Mouse (Mus musculus) T-helper 17 cell (primary cell): ENCODE measurements at regions not wholly inside any gene's neighbourhood (a gene's known extent, or its start where the extent isn't known, plus 50 kb on each side); places are given as distances from the start of the nearest gene placed in this dataset.
"Not testable (repeated sequence)": the region's sequence is repeated elsewhere in the genome, so short reads cannot be mapped to it uniquely, and the experiment has no call there.

Experiments used
- in situ Hi-C, 2 experiments: fragments of 300-600 bp; cut with MboI, MseI; formaldehyde crosslinking; loops; 1 replicate in 1 of 2; 2 replicates in 1 of 2; pipeline ENCODE4 v1.15.1; 2025; ENCODE audit warnings: high pct_unique_total_duplicates in 2 of 2

GRCm38 (mm10) chr13:61805300-61805699 lies 235.4 kb upstream of the Cts3 start:
- in situ Hi-C loops: loop anchor here (5.0 to 25.0 kb wide), 2 partner anchors 212 to 1032 kb away; no protein-coding TSS in a partner anchor

GRCm38 (mm10) chr13:61804168-61804874 lies 234.4 kb upstream of the Cts3 start:
- in situ Hi-C loops: loop anchor here in 1 of 2 experiments (5.0 to 25.0 kb wide), 2 partner anchors 753 to 1033 kb away; partner anchors contain the start of gene Zfp935

- in situ Hi-C loops: loop anchor here in 1 of 2 experiments (5.0 to 25.0 kb wide), 2 partner anchors 754 to 1034 kb away; partner anchors contain the start of gene Zfp935
These were observed 233.8 kb upstream of the Cts3 start for GRCm38 (mm10) chr13:61803763-61804162.

GRCm38 (mm10) chr13:61763457-61763856 lies 193.5 kb upstream of the Cts3 start:
- in situ Hi-C loops: not testable (repeated sequence)
